Mouse (Mus musculus): Measurements from ENCODE around the gene Slc4a1.

Gene Slc4a1

GRCm38 (mm10) chr11:102323516-102323915 lies 42.5 kb downstream of the Slc4a1 start:
- no peak for DNase-seq (ENCODE audit: low read depth)

DNA sequence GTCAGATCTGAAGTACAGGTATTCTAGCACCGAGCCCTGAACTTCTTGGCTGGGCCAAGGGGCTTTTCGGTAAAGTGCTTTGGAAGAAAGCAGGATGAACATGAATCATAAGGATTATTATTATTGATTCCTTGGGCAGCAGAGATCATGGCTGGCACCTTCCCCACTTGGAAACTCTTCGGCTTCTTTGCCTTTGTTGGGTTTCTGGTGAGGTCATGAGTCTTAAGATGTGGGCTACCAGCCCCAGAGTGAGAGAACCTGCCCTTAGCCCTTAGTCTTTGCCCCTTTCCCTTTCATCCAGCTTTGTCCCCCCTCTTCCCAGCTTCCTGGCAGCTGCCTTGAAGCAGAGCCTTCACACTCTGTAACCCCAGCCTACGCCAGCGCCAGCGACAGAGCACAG lies 44.1 kb downstream of the Slc4a1 start:
- DNase-seq (ENCODE audit: low read depth): no peak

DNA sequence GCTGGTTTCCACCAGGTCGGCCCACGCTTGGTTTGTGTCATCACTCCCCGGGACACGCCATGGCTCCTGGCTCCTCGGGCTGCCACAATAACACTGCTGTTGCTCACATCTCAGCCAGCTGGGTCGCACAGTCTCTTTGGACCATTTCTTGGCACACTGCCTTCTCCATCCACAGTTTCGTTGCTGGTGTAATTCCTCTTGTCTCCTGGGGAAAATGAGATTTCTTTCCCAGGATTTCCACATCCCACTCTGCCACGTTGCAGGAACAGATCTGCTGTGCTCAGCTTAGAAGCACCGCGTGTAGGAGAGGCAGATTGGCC lies 45.4 kb downstream of the Slc4a1 start:
- DNase-seq (ENCODE audit: low read depth): no peak

DNA sequence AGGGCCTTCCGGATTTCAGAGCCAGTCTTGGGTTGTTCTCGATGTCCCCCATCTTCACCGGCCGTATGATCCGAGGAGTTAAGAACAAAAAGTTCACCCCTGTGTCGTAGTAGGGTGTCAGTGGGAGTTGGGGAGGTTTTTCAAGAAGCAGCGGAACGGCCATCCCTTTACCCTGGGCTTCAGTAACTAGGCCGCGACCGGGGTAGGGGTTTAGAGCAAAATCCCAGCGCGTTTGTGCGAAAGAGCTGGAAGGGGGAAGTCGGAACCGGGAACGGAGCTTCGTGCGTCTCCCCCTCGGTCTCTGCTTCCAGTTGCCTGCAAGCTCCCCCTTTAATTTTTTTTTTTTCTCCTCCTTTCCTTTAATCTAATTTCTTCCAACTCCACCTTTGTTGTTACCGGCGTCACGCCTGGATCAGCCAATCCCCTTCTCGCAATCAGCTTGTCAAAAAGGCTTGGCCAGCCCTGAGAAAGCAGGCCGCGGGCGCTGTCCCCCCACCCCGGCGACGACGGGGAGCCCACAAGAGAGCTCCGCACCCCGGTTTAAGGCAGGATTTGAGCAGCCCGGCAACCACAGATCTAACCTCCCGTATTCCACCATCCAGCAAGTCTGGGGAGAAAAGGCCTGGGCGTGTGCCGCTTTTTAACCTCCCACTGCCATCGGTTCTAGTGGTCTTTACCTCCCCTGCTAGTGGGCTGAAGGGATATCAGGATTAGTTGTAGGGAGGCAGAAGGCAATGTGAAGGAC lies 45.9 kb downstream of the Slc4a1 start:
- DNase-seq (ENCODE audit: low read depth): peak; percentile 88

- peak; percentile 87 for DNase-seq (ENCODE audit: low read depth)
Measured at GRCm38 (mm10) chr11:102319410-102319792, 46.6 kb downstream of the Slc4a1 start, which contains the start of gene Ubtf. Gene Ubtf (minus strand): TSS chr11:102319742.

GRCm38 (mm10) chr11:102318576-102319409 lies 47.2 kb downstream of the Slc4a1 start:
- peak; percentile 74 for DNase-seq (ENCODE audit: low read depth)

DNA sequence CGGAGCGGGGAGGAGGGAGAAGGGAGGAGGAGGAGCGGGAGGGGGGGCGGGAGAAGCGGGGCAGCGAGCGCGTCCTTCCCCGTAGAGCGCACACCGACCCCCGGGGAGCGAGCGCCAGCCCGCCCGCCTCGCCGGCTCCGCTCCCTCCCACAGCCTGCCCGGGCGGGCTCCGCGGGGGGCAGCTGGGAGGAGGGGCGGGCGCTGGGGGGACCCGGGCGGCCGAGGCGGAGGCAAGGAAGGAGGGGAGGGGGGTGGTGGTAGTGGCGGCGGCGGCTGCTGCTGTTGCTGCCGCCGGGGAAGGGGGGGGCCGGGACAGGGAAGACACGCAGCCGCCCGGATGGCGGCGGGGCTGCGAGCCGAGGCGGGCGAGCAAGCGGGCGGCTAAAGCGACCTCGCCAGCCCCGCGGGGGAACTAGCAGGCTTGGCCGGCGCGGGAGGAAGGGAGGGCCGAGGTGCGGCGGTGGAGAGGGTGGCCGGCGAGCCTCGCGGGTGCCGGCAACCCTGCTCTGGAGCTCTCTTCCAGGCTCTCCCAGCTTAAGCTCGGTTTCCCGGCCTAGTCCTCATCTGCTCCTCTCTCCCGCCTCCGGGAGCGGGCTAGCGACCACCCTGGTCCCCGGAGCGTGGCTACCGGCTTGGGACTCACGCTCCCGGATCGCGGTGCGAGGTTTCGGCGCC lies 48.0 kb downstream of the Slc4a1 start:
- DNase-seq (ENCODE audit: low read depth): peak; percentile 75

DNA sequence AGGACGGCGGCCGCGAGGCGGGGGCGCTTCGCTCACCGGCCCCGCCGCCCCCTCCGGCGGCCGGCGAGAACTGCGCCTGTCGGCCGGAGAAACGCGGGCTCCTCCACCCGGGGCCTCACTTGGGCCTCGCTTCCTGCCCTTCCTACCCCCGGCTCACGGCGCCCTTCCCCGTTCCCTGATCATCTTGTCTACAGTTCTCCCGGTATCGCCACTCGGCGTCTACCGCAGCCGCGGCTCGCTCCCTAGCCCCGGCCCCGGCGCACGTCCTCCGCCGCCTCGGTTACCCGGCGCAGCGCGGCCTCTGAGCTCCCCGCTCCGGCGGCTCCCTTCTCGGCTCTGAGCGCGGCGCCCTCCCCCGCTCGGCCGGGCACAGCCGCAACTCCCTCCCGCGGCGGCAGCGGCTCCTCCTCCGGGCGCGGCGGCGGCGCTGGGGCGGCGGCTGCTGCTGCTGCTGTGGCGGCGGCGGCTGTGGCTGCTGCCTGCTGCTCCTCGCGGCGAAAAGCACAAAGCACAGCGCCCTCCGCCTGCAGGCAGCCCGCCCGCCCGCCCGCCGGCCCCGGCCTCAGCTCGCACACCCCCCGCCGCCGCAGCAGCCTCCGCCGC lies 48.6 kb downstream of the Slc4a1 start:
- peak; percentile 80 for DNase-seq (ENCODE audit: low read depth)

DNA sequence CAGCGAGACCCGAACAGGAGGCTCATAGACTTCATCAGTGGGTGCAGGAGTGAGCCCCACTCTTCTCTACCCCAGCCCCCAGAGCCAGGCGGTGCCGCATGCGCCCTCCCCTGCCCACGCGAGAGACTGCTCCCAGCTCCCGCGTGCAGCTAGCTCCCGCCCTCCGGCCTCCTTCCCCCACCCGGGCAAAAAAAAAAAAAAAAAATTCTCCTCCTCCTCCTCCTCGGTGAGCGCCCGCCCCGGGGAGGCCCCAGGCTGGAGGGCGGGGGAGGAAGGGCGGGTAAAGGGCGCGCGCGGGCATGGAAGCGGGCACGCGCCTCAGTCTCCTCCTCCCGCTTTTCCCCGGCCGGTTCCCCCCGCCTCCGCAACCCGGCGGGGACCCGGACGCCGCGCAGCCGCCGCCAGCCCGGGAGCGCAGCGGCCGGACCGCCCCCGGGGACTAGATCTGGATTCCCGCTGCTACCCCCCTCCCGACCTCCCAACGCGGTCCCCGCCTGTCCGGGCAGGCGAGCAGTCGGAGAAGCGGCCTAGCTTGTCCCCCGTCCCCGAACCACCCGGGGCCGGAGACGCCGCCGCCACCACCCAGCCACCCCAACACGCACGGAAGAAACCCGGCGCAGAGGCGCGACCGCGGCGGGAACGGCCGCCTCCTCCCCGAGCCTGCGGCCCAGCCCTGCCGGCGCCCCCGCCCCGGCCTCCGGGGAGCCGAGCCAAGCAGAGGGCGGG lies 49.3 kb downstream of the Slc4a1 start:
- peak; percentile 93 for DNase-seq (ENCODE audit: low read depth)

DNA sequence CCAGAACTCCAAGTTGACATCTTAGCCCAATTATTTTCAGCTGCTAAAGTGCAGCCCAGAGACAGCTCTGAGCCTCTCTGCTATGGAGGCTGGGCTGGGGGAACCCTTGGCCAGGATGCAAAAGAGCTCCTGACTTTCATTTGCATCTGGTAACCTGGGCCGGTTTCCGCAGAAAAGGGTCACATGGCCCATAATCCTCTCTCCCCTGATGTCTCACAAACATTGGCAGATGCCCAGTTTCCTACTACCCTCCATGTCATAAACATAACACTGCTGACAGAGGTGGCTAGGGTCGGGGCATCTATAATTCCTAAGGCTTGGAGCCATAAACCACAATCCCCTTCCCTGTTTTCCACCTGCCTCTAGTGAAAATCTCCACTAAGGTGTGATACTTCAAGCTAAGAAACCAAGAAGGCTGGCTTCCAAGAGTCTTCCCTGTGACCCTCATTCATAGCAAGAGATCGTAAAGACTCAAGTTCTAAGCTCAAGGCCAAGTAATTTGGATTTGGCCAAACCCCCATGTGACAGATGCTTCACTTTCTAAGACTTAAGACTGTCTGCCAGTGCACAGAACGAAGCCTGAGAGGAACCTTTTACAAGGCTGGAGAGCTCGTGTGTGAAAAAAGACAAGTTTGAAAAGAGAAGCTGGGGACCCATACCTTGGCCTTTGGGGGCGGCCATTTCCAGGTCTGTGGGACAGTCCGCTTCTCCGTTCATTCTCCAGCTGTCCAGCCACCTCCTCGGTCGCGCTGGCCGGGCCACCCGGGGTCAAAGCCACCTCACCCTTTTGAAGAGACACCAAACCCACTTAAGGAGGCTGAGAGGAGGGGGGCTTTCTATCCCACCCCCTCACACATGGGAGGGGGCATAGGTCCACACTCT lies 50.1 kb downstream of the Slc4a1 start:
- peak; percentile 50 for DNase-seq (ENCODE audit: low read depth)

GRCm38 (mm10) chr11:102314321-102314720 lies 51.7 kb downstream of the Slc4a1 start:
- no peak for DNase-seq (ENCODE audit: low read depth)

GRCm38 (mm10) chr11:102312586-102312985 lies 53.4 kb downstream of the Slc4a1 start:
- peak; percentile 7 for DNase-seq (ENCODE audit: low read depth)

DNA sequence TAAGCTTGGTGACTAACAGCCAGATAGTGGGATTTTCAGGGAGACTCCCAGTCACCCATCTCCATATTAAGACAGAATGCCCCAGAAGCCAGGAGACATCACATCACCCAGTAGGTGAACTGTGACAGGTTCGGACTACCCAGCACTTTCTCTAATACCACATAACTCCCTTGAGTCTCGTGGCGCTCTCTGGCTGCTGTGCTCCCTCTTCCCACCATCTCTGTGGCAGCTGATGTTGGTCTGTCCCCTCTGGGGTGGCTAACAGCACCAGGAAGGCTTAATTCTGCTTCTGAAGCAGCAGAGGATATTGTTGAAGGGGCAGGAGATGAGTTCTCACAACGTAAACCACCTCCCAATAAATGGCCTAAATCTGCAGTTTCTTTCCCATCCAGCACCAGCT lies 54.0 kb downstream of the Slc4a1 start:
- DNase-seq (ENCODE audit: low read depth): no peak

DNA sequence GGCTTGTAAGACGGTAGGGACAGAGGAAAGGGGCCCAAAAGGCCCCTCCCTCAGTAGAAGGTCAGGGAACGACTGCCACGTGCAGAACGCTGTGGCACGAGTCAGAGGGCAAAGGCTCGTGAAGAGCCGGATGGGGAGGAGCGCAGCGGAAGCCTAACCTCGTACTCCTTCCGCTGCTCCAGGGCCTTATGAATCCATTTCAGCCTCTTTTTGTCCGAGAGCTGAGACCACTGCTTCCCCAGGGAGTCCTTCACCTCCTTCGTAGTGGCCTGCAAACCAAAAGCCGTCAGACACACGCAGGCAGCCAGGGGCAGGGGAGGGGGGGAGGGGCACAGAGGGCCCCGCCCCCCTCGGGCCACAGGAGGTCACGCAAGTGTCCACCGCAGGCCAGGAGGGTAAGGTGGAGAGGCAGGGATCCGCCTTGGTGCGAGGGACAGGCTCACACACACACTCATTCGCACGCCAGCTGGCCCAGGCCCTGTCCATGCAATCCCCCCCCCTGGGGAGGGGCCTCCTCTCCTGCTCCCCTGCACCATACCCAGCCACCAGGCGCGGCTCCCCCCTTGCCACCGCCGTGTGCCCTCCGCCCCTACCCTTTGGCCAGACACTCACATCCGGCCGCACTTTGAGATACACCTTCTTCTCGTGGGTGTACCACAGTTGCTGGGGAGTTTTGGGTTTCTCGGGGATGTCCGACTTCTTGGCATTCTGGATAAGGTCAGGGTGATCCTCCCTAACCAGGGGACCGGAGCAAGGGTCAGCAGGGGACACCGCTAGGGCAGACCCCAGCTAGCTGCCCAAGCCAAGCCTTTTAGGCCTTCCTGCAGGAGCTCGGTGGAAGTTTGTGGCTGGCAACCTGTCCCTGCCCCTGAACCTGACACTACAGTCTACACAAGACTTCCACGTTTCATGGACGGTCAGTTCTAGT lies 55.0 kb downstream of the Slc4a1 start:
- no peak for DNase-seq (ENCODE audit: low read depth)

DNA sequence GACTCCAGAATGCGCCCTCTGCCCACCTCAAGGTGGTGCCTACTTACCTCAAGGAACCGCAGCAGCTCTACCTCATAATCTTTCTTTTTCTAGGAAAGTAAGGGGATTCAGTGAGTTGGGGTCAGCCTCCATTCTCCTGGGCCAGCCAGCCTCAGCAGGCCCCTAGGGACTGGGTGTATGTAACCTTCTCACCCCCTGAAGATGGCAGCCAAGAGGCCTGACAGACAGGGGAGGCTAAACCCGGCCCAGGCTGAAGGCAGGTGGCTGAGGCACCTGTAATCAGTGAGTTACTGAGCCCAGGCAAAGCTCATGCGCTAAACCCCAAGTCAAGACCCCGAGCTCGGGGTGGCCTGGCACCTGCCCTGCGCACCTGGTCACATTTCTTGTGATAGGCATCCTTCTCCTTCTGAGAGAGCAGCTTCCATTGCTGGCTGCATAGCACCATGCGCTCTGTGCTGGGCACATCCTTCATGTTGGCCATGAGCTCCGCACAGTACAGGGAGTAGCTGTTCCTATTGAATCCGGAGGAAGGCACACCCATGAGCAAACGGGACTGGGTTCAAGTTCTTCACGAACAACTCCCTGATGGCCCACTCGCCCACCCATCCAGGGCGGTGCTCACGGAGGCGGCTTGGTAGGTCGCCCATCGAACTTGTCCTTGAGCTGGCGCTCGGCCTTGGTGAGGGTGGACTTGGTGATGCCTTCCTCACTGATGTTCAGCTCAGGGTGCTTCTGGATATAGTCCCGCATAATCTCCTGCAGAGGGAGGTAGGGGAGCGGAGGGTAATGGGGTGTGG lies 56.0 kb downstream of the Slc4a1 start:
- peak; percentile 52 for DNase-seq (ENCODE audit: low read depth)

GRCm38 (mm10) chr11:102308979-102309378 lies 57.0 kb downstream of the Slc4a1 start:
- DNase-seq (ENCODE audit: low read depth): peak; percentile 98

GRCm38 (mm10) chr11:102308104-102308503 lies 57.9 kb downstream of the Slc4a1 start:
- DNase-seq (ENCODE audit: low read depth): no peak

- no peak for DNase-seq (ENCODE audit: low read depth)
Measured at GRCm38 (mm10) chr11:102305359-102305758, 60.6 kb downstream of the Slc4a1 start.

GRCm38 (mm10) chr11:102304141-102304540 lies 61.9 kb downstream of the Slc4a1 start:
- no peak for DNase-seq (ENCODE audit: low read depth)
